Mouse (Mus musculus) frontal cortex, adult 2 months (tissue): ENCODE results near the gene Pi16. TPM values are rescaled to one million over a fixed set of nuclear protein-coding genes. Genes with fewer than 3 reads are reported as not detected.
A peak's percentile ranks its signal among the peaks of the same experiment; 100 is the strongest.
"Not testable (repeated sequence)": the region's sequence is repeated elsewhere in the genome, so short reads cannot be mapped to it uniquely, and the experiment has no call there.

ENCODE experiments used
- DNase-seq, 2 experiments: peaks; one replicate each; pipeline ENCODE4 v3.0.0; 2022; ENCODE audit warnings: low spot score in 1 of 2; ENCODE audit errors: extremely low spot score in 1 of 2
- polyA plus RNA-seq: library from polyadenylated mRNA; depleted of rRNA; stranded (reverse); fragments of >200 nt; gene quantifications from 2 replicates; pipeline ENCODE4 v1.2.3, GENCODE M21; 2012; rRNA removed

The Pi16 gene
- polyA plus RNA-seq, result 0.97 and 1.1 TPM in 2 replicates

DNA sequence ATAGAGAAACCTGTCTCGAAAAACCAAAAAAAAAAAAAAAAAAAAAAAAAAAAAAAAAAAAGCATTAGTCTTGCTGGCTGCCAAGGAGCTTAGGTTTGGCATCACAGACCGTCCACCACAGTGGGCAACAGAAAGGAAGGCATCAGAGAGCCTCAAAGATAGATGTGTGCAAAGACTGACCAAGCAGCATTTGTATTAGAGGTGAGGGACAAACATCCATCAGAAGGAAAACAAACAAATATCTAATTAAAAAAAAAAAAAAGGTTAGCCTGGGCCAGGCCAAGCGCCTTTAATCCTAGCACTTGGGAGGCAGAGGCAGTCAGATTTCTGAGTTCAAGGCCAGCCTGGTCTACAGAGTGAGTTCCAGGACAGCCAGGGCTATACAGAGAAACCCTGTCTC is at the start of gene Pi16:
TSS of gene Pi16 (plus strand) at position 301 of the 400 bp plus-strand sequence.
- DNase-seq, result not testable (repeated sequence)

DNA sequence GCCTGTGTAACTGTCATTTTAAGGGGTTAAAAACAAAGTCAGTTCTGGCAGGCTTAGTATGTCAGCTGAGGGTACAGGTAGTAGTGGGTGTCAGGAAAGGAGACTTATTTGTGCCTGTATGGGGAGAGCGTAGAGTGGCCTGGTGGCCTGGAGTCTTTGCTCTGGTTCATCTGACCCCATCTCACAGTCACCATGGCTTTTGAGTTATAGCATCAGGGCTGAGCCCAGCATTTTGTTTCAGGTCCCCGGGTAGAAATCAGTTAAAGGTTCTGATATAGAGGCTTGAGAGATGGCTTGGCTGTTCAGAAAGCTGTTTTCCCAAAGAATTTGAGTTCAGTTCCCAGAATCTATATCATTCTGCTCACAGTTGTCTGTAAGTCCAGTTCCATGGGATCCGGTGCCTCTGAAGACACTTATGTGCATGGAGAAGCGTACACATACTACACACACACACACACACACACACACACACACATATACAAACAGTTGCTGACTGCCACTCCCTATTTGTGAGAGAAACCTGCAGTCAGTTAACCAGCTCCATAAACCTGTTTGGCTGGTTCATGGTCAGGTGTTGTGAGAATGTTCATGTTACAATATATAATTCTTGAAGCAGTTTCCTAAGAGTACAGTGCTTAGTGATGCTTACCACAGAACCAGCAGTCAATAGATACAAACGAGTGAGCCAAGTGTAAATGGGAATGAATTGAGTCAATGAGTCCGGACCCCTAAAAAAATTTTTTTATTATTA is 49.4 kb upstream of the Pi16 start:
- no peak for DNase-seq

DNA sequence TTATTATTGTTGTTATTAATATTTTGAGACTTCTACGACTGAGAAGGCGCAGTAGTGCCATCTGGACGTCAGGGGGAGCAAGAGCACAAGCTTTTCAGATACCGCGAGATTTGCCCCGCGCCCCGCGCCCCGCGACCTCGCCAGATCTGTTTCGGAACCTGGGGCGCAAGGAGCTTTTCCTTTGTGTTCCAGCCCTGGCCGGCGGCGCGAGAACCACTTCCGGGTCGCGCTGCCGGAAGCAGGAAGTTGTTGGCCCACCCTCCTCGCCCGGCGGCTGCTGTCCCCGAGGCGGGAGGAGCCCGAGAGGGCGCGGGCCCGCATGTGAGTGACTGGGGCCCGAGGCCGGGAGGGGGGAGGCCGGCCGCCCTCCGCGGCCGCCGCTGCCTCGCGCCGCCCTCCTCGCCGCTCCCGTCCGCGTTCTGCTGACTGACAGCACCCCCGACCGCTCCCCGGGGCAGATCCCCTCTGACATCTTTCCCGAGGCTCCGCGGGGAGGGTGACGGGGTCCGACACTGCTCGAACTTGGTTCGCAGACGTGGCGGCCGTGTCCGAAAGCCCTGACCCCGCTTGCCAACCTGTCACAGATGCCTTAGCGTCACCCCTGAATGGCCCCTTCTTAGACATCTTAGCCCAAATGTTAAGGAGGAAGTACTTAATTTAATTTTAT is 48.7 kb upstream of the Pi16 start, which contains the start of gene BC004004:
TSS of gene BC004004 (plus strand) at position 107 of the 667 bp plus-strand sequence.
- peak; percentile 94 to 97 for DNase-seq

DNA sequence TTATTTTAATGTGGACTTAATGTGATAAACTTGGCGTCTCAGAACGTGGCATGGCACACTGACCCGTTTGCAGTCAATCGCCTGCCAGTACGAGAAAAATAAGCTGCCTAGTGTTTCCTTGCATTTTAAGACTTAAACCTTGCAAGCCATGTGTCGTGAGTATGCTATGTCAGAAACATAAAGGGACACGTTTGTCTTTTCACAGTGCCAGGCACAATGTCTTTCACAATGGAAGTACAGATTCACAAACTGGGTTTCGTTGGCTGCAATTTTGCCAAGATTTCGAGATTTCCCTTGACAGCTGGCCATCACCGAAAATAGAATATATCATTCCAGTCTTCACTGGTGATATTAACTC is 48.2 kb upstream of the Pi16 start:
- no peak for DNase-seq

DNA sequence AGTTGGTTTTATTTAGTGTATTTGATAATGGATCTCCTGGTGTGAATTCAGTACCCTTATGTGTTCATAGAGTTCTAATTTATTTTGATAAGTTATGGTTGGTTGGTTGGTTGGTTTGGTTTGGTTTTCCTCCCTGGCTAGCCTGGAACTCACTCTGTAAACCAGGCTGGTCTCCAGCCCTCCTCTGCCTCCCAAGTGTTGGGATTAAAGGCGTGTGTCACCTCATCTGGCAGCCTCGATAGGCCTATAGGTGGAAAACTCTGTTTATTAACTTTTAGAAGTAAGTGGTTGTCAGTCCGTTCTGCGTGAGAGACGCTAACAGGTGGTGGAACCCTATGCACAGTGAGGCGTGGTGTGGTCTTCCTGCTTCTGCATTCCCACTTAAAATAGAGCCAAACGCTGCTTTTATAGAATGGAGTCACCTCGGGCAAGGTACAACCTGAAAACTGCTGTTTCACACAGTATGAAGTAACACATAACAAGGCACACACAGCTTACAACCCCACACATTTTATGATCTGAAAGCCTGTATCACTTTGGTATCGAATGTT is 47.3 kb upstream of the Pi16 start:
- DNase-seq, result no peak

- no peak for DNase-seq
Measured at GRCm38 (mm10) chr17:29273156-29273555, 44.3 kb upstream of the Pi16 start.

- no peak for DNase-seq
Measured at GRCm38 (mm10) chr17:29273889-29274288, 43.6 kb upstream of the Pi16 start.

DNA sequence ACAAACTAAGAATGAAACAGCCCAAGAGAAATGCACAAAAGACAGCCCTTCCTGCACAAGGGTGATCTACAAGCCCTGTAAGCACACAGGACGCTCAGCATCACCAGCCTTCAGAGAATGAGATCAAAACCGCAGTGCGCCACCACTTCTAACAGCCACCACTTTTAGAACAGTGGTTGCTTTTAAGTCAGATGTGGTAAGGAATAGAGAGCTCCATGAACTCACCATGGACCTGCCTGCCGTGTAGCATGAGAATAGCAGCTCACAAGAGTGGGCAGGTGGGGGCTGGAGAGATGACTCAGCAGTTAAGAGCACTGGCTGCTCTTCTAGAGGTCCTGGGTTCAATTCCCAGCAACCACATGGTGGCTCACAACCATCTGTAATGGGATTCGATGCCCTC is 37.1 kb upstream of the Pi16 start:
- no peak for DNase-seq

- DNase-seq, result no peak
Measured at GRCm38 (mm10) chr17:29281541-29281940, 35.9 kb upstream of the Pi16 start.

- DNase-seq, result no peak
Measured at GRCm38 (mm10) chr17:29282216-29282952, 35.1 kb upstream of the Pi16 start.

DNA sequence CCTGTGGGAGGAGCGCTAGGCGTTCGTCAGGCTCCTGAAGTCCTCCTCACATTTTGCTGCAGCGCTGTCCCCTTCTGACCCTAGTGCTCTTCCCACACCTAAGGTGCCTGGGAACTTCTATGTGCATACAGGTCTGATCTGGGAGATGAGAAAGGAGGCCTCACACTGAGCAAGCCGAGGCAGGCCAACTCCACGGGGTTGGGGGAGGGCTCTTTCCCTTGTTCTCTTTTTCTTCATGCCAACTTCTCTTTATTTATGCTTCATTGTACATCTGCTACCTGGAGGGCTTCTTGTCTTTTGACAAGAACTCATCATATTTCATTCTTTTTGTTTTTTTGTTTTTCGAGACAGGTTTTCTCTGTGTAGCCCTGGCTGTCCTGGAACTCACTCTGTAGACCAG is 25.7 kb upstream of the Pi16 start:
- DNase-seq, result no peak

- no peak for DNase-seq
Measured at GRCm38 (mm10) chr17:29292996-29293395, 24.5 kb upstream of the Pi16 start.

- DNase-seq, result no peak
Measured at GRCm38 (mm10) chr17:29293807-29294605, 23.5 kb upstream of the Pi16 start.

- DNase-seq, result no peak
Measured at GRCm38 (mm10) chr17:29295835-29296234, 21.6 kb upstream of the Pi16 start.

DNA sequence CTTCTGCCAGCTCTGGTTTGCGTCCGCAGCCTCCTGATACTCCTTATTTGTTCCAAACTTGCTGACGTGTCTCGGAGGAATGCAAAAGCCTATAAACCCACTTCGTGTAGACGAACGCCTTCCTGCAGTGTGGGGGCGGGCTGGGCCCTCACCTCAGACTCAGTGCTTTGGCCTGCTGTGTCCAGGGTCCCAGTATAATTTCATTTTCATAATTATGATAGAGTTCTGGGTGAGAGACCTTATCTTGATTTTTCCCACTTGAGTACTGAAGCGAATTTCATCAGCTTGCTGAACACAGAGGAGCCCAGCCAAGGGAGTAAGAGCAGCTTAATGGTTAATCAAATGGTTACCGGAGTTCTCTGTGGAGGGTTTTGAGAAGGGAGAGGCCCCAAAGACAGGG is 20.2 kb upstream of the Pi16 start:
- no peak for DNase-seq

GRCm38 (mm10) chr17:29297813-29298212 is 19.7 kb upstream of the Pi16 start:
- DNase-seq, result no peak

GRCm38 (mm10) chr17:29299282-29299681 is 18.2 kb upstream of the Pi16 start:
- DNase-seq, result no peak

DNA sequence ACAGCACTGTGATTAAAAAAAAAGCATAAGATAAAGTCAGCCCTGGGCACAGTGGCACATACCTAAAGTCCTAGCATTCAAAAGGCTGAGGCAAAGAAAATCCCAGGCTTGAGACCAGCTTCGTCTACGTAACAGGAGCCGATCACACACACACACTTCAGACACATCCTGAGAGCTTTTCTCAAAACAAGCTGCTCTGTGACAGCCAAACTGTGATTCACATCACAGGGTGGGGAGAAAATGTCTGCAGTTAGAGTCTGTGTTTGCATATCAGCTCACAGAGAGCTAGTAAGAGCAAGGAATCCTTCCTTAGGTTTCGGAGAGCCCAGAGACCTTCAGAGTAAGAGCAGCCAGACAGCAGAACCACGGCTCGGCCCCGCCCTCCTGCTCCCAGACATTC is 16.6 kb upstream of the Pi16 start:
- peak in 1 of 2 experiments; percentile 32 for DNase-seq

GRCm38 (mm10) chr17:29301421-29301820 is 16.1 kb upstream of the Pi16 start:
- peak in 1 of 2 experiments; percentile 31 for DNase-seq

GRCm38 (mm10) chr17:29302149-29302548 is 15.3 kb upstream of the Pi16 start:
- DNase-seq, result peak in 1 of 2 experiments; percentile 40
